Mouse (Mus musculus) neural tube, embryonic 13.5 days (tissue): Measurements from ENCODE around the gene Pla2g1b. TPM values are rescaled to one million over a fixed set of nuclear protein-coding genes. Genes with fewer than 3 reads are reported as not detected.
"Not testable (repeated sequence)": the region's sequence is repeated elsewhere in the genome, so short reads cannot be mapped to it uniquely, and the experiment has no call there.

Experiments used
- ATAC-seq: fragments of 200-750 bp; cut with Nextera tagmentation; 2 replicates; pipeline ENCODE4 v1.8.0; 2017; ENCODE audit warnings: low read depth, mild to moderate bottlenecking, moderate TSS enrichment, moderate library complexity
- H3K27ac ChIP-seq: fragments of 300-500 bp; sonication (generic); replicated peaks from 2 replicates; pipeline ENCODE4 v1.5.1; 2015; ENCODE audit warnings: moderate library complexity, mild to moderate bottlenecking, inconsistent platforms
- H3K27me3 ChIP-seq: fragments of 300-500 bp; sonication (generic); 2 replicates; pipeline ENCODE4 v1.6.1; 2015; ENCODE audit warnings: mild to moderate bottlenecking, inconsistent platforms
- H3K36me3 ChIP-seq: fragments of 300-500 bp; sonication (generic); 2 replicates; pipeline ENCODE4 v1.6.1; 2015; ENCODE audit warnings: mild to moderate bottlenecking, inconsistent platforms
- H3K4me1 ChIP-seq: fragments of 300-500 bp; sonication (generic); replicated peaks from 2 replicates; pipeline ENCODE4 v1.6.1; 2015; ENCODE audit warnings: inconsistent platforms
- H3K4me2 ChIP-seq: fragments of 300-500 bp; sonication (generic); 2 replicates; pipeline ENCODE4 v1.6.1; 2015; ENCODE audit warnings: inconsistent platforms, mild to moderate bottlenecking, moderate library complexity
- H3K4me3 ChIP-seq: fragments of 300-500 bp; sonication (generic); 2 replicates; pipeline ENCODE4 v1.5.1; 2015; ENCODE audit warnings: mild to moderate bottlenecking, inconsistent platforms
- H3K9ac ChIP-seq: fragments of 300-500 bp; sonication (generic); 2 replicates; pipeline ENCODE4 v1.6.1; 2015; ENCODE audit warnings: moderate library complexity, mild to moderate bottlenecking, inconsistent platforms
- H3K9me3 ChIP-seq: fragments of 300-500 bp; sonication (generic); 2 replicates; pipeline ENCODE4 v1.6.1; 2016; ENCODE audit warnings: inconsistent platforms
- WGBS: fragments of 180-500 bp; shearing (Covaris S2); methylation state at CpG from one replicate; pipeline ENCODE4 v1.1.7; 2015; 5-methylcytosine and 5-hydroxymethylcytosine counted together
- polyA plus RNA-seq: library from polyadenylated mRNA; unstranded; fragments of >200 nt; fragmentation: Nextera tagmentation; extraction: Ambion mirVana; gene quantifications from 2 replicates; pipeline ENCODE4 v1.2.1, GENCODE M21; 2015

The Pla2g1b gene
- polyA plus RNA-seq, 1 experiment from 2014 or later = 0.95 TPM

DNA sequence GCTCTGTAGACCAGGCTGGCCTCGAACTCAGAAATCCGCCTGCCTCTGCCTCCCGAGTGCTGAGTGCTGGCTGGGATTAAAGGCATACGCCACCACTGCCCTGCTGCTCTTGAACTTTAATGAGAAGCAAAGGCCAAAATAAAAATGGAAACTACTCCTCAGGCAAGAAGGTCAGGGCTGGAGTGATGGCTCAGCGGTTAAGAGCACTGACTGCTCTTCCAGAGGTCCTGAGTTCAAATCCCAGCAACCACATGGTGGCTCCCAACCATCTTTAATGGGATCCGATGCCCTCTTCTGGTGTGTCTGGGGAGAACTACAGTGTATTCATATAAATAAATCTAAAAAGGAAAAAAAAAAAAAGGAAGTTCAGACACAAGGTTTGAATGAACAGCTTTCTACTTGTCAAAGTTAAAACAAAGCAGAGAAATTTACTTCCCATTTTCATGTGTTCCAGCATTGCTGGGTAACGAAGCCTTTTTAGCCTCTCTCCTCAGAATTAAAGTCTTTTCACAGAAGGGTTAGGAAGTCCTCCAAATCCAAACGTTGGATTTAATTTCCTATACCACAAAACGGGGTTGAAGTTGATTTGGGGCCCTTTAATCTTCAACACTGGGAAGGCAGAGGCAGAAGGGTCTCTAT is 22.0 kb downstream of the Pla2g1b start:
- ATAC-seq = no peak
- Histone ChIP-seq H3K9ac (no peak overlapping the region), H3K36me3 (no peaks in the 10 kb centered on the region), H3K9me3 (no peaks in the 10 kb centered on the region), H3K4me3 (no peak overlapping the region), H3K27me3 (no peaks in the 10 kb centered on the region; the same call in 1 of the 2 replicates), H3K4me2 (peak overlapping the region; percentile 79), H3K27ac (no peak overlapping the region), H3K4me1 (peaks cover 33% of the 10 kb centered on the region)
- WGBS = 75% methylated on average over 9 of the region's 9 CpGs

DNA sequence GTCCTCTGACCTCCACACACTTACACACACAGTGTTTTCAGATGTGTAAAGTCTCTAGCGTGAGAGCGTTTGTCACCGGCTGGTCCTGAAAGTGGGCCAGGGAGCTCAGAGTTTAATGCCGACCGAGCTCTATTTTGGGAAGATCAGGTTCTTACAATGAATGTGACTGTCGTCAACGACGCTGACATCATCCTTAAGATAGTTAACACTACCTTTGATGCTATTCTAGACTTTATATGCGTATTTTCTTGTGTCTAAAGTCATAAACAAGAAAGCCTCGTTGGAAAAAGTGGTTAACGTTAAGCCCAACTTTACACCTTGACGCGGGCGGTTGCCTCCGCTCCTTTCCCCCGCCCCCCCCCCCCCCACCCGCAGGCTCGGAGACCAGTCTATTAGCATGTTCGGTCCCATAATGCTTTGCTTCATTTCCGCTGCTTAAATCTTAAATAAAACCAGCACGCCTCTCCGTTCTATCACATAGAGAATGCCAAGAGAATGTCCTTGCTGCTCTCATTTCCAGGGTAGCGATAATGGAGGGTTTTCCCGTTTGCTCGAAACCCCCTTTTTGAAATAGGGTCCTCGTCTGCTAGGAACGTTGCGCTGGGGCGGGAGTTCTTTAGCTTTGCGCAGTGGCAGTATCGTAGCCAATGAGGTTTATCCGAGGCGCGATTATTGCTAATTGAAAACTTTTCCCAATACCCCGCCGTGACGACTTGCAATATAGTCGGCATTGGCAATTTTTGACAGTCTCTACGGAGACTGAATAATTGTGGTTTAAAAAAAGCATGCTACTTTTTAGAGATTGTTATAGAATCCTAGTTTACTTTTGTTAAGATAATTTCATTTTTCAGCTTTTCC is 23.0 kb downstream of the Pla2g1b start:
- Histone ChIP-seq H3K9me3 (no peaks in the 10 kb centered on the region), H3K9ac (peak overlapping the region; percentile 88), H3K4me2 (peak overlapping the region; percentile 79), H3K36me3 (no peaks in the 10 kb centered on the region), H3K4me1 (peaks cover 28% of the 10 kb centered on the region), H3K27ac (peak overlapping the region; percentile 100), H3K4me3 (peak overlapping the region; percentile 38), H3K27me3 (no peaks in the 10 kb centered on the region)
- ATAC-seq = peak; percentile 78
- WGBS = under 1% methylated on average over 39 of the region's 39 CpGs

DNA sequence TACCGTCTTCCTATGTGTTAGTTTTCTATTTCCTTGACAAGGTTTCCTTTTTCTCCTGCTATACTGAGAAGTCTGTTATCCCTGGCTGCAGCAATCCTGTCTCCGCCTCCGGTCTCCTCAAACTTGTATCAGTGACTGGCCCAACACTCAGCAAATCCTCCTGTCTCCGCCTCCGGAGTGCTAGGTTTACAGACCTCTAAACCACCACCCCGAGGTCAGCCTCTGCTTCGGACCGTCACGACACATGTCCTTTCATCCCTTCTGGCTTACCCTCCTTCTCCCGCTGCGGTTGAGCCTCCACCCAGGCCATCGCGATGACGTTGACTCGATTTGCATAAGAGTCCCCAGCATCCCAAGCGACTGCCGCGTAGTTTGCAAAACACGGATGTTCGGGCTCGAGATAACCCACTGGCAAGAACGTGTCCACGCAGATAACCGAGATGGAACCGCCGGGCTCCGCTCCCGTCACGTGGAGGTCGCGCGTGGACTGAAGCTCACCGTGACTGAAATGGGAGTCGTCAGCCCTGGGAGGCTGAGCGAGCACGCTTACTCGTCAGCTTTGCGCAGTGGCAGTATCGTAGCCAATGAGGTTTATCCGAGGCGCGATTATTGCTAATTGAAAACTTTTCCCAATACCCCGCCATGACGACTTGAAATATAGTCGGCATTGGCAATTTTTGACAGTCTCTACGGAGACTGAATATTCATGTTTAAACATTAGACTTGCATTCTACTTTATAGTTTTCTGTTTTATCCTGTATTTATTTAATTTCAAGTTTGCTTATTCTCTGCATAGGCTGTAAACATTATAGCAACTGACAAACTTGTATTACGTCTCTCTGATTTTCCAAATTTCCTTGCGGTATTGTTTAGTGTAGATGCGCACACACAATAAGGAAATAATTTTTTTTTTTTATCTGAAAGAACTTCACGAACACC is 23.9 kb downstream of the Pla2g1b start:
- Histone ChIP-seq H3K27ac (peak overlapping the region; percentile 100), H3K4me3 (peak overlapping the region; percentile 38), H3K27me3 (no peaks in the 10 kb centered on the region), H3K36me3 (no peaks in the 10 kb centered on the region), H3K9me3 (no peaks in the 10 kb centered on the region), H3K4me2 (peak overlapping the region; percentile 79), H3K4me1 (peaks cover 24% of the 10 kb centered on the region), H3K9ac (peak overlapping the region; percentile 88)
- ATAC-seq = peak; percentile 87
- under 1% methylated on average over 50 of the region's 50 CpGs for WGBS

DNA sequence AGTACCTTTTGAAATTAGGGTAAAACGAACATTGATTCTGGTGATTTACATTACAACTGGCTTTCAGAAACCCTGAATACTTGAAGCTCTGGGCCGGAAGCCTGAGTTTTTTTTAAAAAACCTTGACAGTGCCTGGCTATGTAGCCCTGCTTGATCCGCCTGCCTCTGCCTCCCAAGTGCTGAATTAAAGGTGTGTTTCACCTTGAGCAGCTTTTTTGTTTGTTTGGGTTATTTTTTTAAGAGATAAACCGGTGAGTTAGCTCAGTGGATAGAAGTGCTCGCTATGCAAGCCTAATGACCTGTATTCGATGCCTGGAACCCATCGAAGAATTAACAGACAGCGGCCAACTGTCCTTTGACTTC is 24.6 kb downstream of the Pla2g1b start:
- Histone ChIP-seq H3K4me1 (peaks cover 23% of the 10 kb centered on the region), H3K4me2 (peak overlapping the region; percentile 79), H3K27me3 (no peaks in the 10 kb centered on the region), H3K36me3 (no peaks in the 10 kb centered on the region), H3K27ac (peak overlapping the region; percentile 100), H3K9ac (0 out of 2 replicates have a peak overlapping the region, but pooled peaks have one; percentile 48), H3K4me3 (0 out of 2 replicates have a peak overlapping the region, but pooled peaks have one; percentile 38), H3K9me3 (no peaks in the 10 kb centered on the region)
- no peak for ATAC-seq
- WGBS = 8% methylated on average over 8 of the region's 8 CpGs

DNA sequence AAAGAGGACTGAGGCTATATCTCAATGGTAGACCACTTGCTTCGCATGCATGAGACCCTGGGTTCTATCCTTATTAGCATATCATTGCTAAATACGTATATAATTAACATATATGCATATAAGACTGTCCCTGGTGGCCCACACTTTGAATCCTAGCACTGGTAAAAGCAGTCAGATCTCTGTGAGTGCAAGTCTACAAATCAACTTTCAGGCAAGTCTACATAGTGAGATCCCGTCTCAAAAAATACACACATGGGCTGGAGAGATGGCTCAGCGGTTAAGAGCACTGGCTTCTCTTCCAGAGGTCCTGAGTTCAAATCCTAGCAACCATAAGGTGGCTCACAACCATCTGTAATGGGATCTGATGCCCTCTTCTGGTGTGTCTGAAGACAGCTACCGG is 25.0 kb downstream of the Pla2g1b start:
- ATAC-seq = no peak
- 27% methylated on average over 5 of the region's 5 CpGs for WGBS
- Histone ChIP-seq H3K27ac (peak overlapping the region; percentile 100), H3K4me3 (no peak overlapping the region), H3K36me3 (no peaks in the 10 kb centered on the region), H3K27me3 (no peaks in the 10 kb centered on the region), H3K4me2 (peak overlapping the region; percentile 79), H3K9ac (no peak overlapping the region), H3K4me1 (peaks cover 23% of the 10 kb centered on the region), H3K9me3 (no peaks in the 10 kb centered on the region)

DNA sequence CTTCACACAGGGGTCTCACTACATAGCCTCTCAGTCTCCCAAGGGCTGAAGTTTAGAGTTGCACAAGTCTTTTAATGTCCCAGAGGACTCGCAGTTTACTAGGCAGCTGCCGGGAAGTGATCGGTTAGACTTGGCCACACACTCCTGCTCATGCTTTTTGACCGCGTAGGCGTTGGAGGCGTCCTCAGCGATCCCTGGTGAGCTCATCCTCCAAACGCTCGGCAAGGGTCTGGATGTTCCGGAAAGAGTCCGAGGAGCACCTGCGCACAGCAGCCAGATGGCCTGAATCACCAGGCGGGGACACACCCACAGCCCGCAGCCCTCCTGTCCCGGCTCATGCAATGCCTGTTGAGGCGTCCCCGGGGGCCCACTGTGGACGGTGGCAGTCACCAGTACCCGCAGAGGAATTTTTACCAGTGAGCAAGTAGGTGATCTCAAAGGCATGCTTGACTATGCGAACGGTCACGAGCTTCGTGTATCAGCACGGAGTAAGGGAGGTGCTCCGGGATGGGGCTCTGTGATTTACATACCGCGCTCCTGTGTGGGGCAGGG is 25.8 kb downstream of the Pla2g1b start:
- Histone ChIP-seq H3K4me3 (peak overlapping the region; percentile 22), H3K9ac (peak overlapping the region; percentile 55), H3K4me2 (peak overlapping the region; percentile 57), H3K36me3 (no peaks in the 10 kb centered on the region), H3K27me3 (no peaks in the 10 kb centered on the region), H3K4me1 (peaks cover 23% of the 10 kb centered on the region), H3K9me3 (no peaks in the 10 kb centered on the region), H3K27ac (no peak overlapping the region; the same call in 1 of the 2 replicates)
- 3% methylated on average over 28 of the region's 28 CpGs for WGBS
- ATAC-seq = no peak

DNA sequence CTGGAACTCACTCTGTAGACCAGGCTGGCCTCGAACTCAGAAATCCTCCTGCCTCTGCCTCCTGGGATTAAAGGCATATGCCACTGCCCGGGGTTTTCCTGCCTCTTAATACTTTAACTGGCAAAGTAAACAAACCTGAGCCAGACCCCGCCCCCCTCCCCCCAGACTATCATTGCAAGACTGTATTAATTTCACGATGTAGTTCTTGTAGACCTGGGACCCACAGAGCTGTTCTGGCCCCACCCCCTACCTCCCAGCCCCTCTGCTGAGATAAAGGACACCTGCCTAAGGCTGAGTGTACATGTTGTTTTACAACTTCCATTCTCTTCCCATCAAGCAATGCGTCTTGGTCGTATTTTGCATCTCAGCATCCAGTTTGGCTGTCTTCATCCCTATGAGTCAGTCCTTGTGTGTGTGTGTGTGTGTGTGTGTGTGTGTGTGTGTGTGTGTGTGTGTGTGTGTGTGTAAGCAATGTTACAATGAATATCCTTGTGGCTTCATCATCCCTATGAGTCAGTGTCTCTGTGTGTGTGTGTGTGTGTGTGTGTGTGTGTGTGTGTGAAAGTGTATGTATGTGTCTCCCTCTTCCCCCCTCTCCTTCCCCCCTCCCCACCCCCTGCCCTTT is 26.8 kb downstream of the Pla2g1b start:
- no peak overlapping the region for H3K4me3 ChIP-seq
- no peaks in the 10 kb centered on the region for H3K27me3 ChIP-seq
- WGBS = 74% methylated on average over 6 of the region's 6 CpGs
- peaks cover 23% of the 10 kb centered on the region for H3K4me1 ChIP-seq
- H3K9ac ChIP-seq = no peak overlapping the region
- H3K9me3 ChIP-seq = no peaks in the 10 kb centered on the region
- no peak overlapping the region for H3K27ac ChIP-seq
- H3K36me3 ChIP-seq = no peaks in the 10 kb centered on the region
- no peak overlapping the region for H3K4me2 ChIP-seq
- no peak for ATAC-seq

DNA sequence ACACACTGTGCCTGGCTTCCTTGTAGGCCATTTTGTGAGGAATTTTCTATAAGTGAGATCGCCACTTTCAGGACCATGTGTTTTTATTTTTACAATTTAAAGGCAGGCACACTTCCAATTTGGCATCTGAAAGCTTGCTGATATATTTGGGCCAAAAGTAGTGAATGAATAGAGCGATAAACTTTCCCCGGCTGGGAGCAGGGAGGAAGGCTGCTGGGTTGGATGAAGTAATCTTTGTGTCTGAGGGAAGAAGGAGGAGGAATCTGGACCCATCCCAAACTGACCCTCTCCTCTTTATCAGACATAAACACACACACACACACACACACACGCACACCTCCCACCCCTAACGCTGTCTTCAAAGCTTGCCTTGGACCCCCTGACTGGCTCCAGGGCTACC is 27.4 kb downstream of the Pla2g1b start:
- Histone ChIP-seq H3K9me3 (no peaks in the 10 kb centered on the region), H3K4me1 (peaks cover 23% of the 10 kb centered on the region), H3K27ac (0 out of 2 replicates have a peak overlapping the region, but pooled peaks have one; percentile 29), H3K36me3 (no peaks in the 10 kb centered on the region), H3K4me3 (no peak overlapping the region), H3K9ac (no peak overlapping the region), H3K27me3 (no peaks in the 10 kb centered on the region), H3K4me2 (no peak overlapping the region)
- 64% methylated on average over 5 of the region's 5 CpGs for WGBS
- ATAC-seq = no peak

DNA sequence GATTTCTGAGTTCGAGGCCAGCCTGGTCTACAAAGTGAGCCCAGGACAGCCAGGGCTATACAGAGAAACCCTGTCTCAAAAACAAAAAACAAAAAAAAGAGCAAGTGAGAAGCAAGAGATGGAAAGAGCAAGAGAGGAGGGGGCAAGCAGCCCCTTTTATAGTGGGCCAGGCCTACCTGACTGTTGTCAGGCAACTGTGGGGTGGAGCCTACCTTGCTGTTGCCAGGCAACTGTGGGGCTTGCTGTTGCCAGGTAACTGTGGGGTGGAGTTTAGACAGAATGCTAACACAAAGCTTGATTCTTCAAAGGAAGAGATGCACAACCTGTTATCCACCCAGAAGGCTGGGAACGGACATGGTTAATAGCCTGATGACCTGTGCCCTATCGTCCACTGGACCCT is 29.6 kb downstream of the Pla2g1b start:
- peaks cover 17% of the 10 kb centered on the region for H3K4me1 ChIP-seq
- H3K27me3 ChIP-seq, H3K4me3 ChIP-seq, ATAC-seq, H3K4me2 ChIP-seq, H3K27ac ChIP-seq, H3K9me3 ChIP-seq, H3K36me3 ChIP-seq, H3K9ac ChIP-seq: not testable (repeated sequence)
- 76% methylated on average over 3 of the region's 3 CpGs for WGBS

DNA sequence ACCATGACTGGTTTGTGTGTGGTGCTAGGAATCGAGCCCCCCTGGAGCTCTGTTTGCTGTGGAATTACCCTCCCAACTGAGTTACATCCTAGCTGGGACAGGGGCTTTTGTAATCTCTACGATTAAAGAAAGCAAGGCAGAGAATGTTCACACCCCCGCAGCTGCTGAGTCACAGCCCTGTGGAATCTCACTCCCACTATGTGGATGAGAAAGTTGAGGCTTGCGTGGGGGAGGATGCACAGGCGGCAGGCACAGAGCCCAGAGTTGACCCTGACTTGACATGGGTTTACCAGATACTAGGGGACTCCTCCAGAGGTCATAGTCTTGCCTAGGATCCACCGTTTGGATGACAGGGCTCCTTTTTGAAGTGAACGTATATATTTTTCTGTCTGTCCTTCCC is 31.0 kb downstream of the Pla2g1b start:
- WGBS = 78% methylated on average over 7 of the region's 7 CpGs
- H3K27ac ChIP-seq = no peak overlapping the region
- ATAC-seq = no peak
- no peak overlapping the region for H3K9ac ChIP-seq
- no peak overlapping the region for H3K4me2 ChIP-seq
- H3K4me3 ChIP-seq = no peak overlapping the region
- H3K27me3 ChIP-seq = no peaks in the 10 kb centered on the region
- H3K9me3 ChIP-seq = no peaks in the 10 kb centered on the region
- no peaks in the 10 kb centered on the region for H3K36me3 ChIP-seq
- peaks cover 3% of the 10 kb centered on the region for H3K4me1 ChIP-seq
